In genomic region chr2:133456785-133457184, GRCm38 (mm10) we compare ENCODE assay signal across 21 mouse cellular contexts.
DNase-seq lines count a peak whose midpoint lies in the region; ATAC-seq lines count a peak whose summit lies in the region.
"Had no signal": no experiment of that assay in that cellular context is flagged by ENCODE, and none has a peak within 500 bp of the region (broad histone marks: within the 10 kb centered on the region; RNA-seq: fewer than 3 reads in every experiment).

No protein-coding gene starts in this region.

- H3K36me3 ChIP-seq in stomach, embryonic 16.5 days (ENCODE audit: control insufficient read depth, insufficient read depth, low read length): no peaks in the 10 kb centered on the region
- no peaks in the 10 kb centered on the region for H3K36me3 ChIP-seq in midbrain, embryonic 14.5 days (ENCODE audit: control insufficient read depth, insufficient read depth, low read length)
- H3K36me3 ChIP-seq: embryonic facial prominence, embryonic 13.5 days; embryonic facial prominence, embryonic 15.5 days; forebrain, embryonic 10.5 days; forebrain, embryonic 12.5 days had no signal

- no peaks in the 10 kb centered on the region for H3K4me1 ChIP-seq in stomach, embryonic 16.5 days (ENCODE audit: control insufficient read depth, insufficient read depth, low read length)
- no peaks in the 10 kb centered on the region for H3K4me1 ChIP-seq in midbrain, embryonic 14.5 days (ENCODE audit: control insufficient read depth, insufficient read depth, low read length)
- H3K4me1 ChIP-seq: embryonic facial prominence, embryonic 13.5 days; embryonic facial prominence, embryonic 15.5 days; forebrain, embryonic 12.5 days had no signal

- no peaks in the 10 kb centered on the region for H3K27me3 ChIP-seq in stomach, embryonic 16.5 days (ENCODE audit: control insufficient read depth, insufficient read depth, low read length)
- no peaks in the 10 kb centered on the region for H3K27me3 ChIP-seq in midbrain, embryonic 14.5 days (ENCODE audit: control insufficient read depth, insufficient read depth, low read length)
- H3K27me3 ChIP-seq: embryonic facial prominence, embryonic 13.5 days; embryonic facial prominence, embryonic 15.5 days; forebrain, embryonic 12.5 days had no signal

- H3K4me3 ChIP-seq in stomach, embryonic 16.5 days (replicated peaks; ENCODE audit: low read length): no peak overlapping the region
- no peak overlapping the region for H3K4me3 ChIP-seq in midbrain, embryonic 14.5 days (replicated peaks; ENCODE audit: low read depth, low read length)
- H3K4me3 ChIP-seq: embryonic facial prominence, embryonic 13.5 days; embryonic facial prominence, embryonic 15.5 days; erythroblast, embryonic 14.5 days; forebrain, embryonic 10.5 days; forebrain, embryonic 12.5 days had no signal

- H3K9ac ChIP-seq in stomach, embryonic 16.5 days (ENCODE audit: low read length): no peak overlapping the region
- H3K9ac ChIP-seq in midbrain, embryonic 14.5 days (replicated peaks; ENCODE audit: low read length): no peak overlapping the region
- H3K9ac ChIP-seq: embryonic facial prominence, embryonic 13.5 days; embryonic facial prominence, embryonic 15.5 days; forebrain, embryonic 12.5 days had no signal

- H3K27ac ChIP-seq in stomach, embryonic 16.5 days (ENCODE audit: low read length): peak overlapping the region; percentile 27; the same call in 1 of the 2 replicates
- H3K27ac ChIP-seq in midbrain, embryonic 14.5 days (replicated peaks; ENCODE audit: low read depth, low read length): no peak overlapping the region
- H3K27ac ChIP-seq: embryonic facial prominence, embryonic 13.5 days; embryonic facial prominence, embryonic 15.5 days; forebrain, embryonic 10.5 days; forebrain, embryonic 12.5 days had no signal

- no peaks in the 10 kb centered on the region for H3K9me3 ChIP-seq in stomach, embryonic 16.5 days (replicated peaks; ENCODE audit: control insufficient read depth, low read length)
- H3K9me3 ChIP-seq in midbrain, embryonic 14.5 days (ENCODE audit: control insufficient read depth, low read length): no peaks in the 10 kb centered on the region
- H3K9me3 ChIP-seq: embryonic facial prominence, embryonic 13.5 days; embryonic facial prominence, embryonic 15.5 days; forebrain, embryonic 10.5 days; forebrain, embryonic 12.5 days had no signal

- H3K4me2 ChIP-seq in stomach, embryonic 16.5 days (ENCODE audit: low read depth, low read length): no peak overlapping the region
- no peak overlapping the region for H3K4me2 ChIP-seq in midbrain, embryonic 14.5 days (ENCODE audit: low read length)
- H3K4me2 ChIP-seq: embryonic facial prominence, embryonic 13.5 days; embryonic facial prominence, embryonic 15.5 days; forebrain, embryonic 12.5 days had no signal

- no peak for ATAC-seq in stomach, embryonic 16.5 days (ENCODE audit: insufficient read depth, low FRiP score)
- no peak for ATAC-seq in midbrain, embryonic 14.5 days (ENCODE audit: low FRiP score, low TSS enrichment)
- ATAC-seq: forebrain, embryonic 14.5 days; forebrain, embryonic 16.5 days had no signal

- WGBS in stomach, embryonic 16.5 days: 69% methylated on average over 2 of the region's 2 CpGs
- 91% methylated on average over 2 of the region's 2 CpGs for WGBS in midbrain, embryonic 14.5 days

- peak; percentile 47 for DNase-seq in MEL-GATA-1-ER (ENCODE audit: extremely low read depth, low read depth)
- DNase-seq in midbrain, embryonic 14.5 days: no peak
- DNase-seq in left cerebral cortex, adult 18-20 months (ENCODE audit: low spot score in 2 of 2): no peak
- DNase-seq in spleen, postnatal 4 days (ENCODE audit: low spot score in 2 of 2): no peak
- DNase-seq: adrenal gland, adult 2 months; adrenal gland, postnatal 10 days; adrenal gland, postnatal 25 days; cerebellum, adult 11 months; cerebellum, adult 2 months; cerebellum, adult 9-10 months; cerebellum, postnatal 10 days; cerebellum, postnatal 25 days; embryo, embryonic 11 days had no signal
